Mouse (Mus musculus) forebrain, embryonic 15.5 days (tissue): ENCODE data around the gene Gm28048. TPM values are rescaled to one million over a fixed set of nuclear protein-coding genes. Genes with fewer than 3 reads are reported as not detected.
A peak's percentile ranks its signal among the peaks of the same experiment; 100 is the strongest.

ENCODE experiments used
- ATAC-seq: fragments of 200-750 bp; cut with Nextera tagmentation; replicated peaks from 2 replicates; pipeline ENCODE4 v1.8.0; 2017; ENCODE audit warnings: mild to moderate bottlenecking, moderate TSS enrichment, moderate library complexity
- H3K27ac ChIP-seq: fragments of 300-500 bp; sonication (generic); replicated peaks from 2 replicates; pipeline ENCODE4 v1.5.1; 2015; ENCODE audit warnings: mild to moderate bottlenecking, inconsistent platforms
- H3K27me3 ChIP-seq: fragments of 300-500 bp; sonication (generic); 2 replicates; pipeline ENCODE4 v1.6.1; 2015; ENCODE audit warnings: inconsistent platforms
- H3K36me3 ChIP-seq: fragments of 300-500 bp; sonication (generic); 2 replicates; pipeline ENCODE4 v1.6.1; 2015; ENCODE audit warnings: mild to moderate bottlenecking, inconsistent platforms
- H3K4me1 ChIP-seq: fragments of 300-500 bp; sonication (generic); 2 replicates; pipeline ENCODE4 v1.6.1; 2015; ENCODE audit warnings: inconsistent platforms
- H3K4me2 ChIP-seq: fragments of 300-500 bp; sonication (generic); replicated peaks from 2 replicates; pipeline ENCODE4 v1.6.1; 2015; ENCODE audit warnings: mild to moderate bottlenecking, inconsistent platforms
- H3K4me3 ChIP-seq: fragments of 300-500 bp; sonication (generic); 2 replicates; pipeline ENCODE4 v1.5.1; 2015; ENCODE audit warnings: mild to moderate bottlenecking, inconsistent platforms
- H3K9ac ChIP-seq: fragments of 300-500 bp; sonication (generic); replicated peaks from 2 replicates; pipeline ENCODE4 v1.6.1; 2015; ENCODE audit warnings: mild to moderate bottlenecking, inconsistent platforms
- H3K9me3 ChIP-seq: fragments of 300-500 bp; sonication (generic); 2 replicates; pipeline ENCODE4 v1.6.1; 2016; ENCODE audit warnings: inconsistent platforms
- WGBS: fragments of 180-500 bp; shearing (Covaris S2); methylation state at CpG from one replicate; pipeline ENCODE4 v1.1.7; 2015; ENCODE audit warnings: mixed read lengths; 5-methylcytosine and 5-hydroxymethylcytosine counted together
- polyA plus RNA-seq: library from polyadenylated mRNA; unstranded; fragments of >200 nt; fragmentation: Nextera tagmentation; extraction: Ambion mirVana; gene quantifications from 2 replicates; pipeline ENCODE4 v1.2.1, GENCODE M21; 2015

Gene Gm28048
- polyA plus RNA-seq, 1 experiment from 2014 or later, result 3.4 TPM

DNA sequence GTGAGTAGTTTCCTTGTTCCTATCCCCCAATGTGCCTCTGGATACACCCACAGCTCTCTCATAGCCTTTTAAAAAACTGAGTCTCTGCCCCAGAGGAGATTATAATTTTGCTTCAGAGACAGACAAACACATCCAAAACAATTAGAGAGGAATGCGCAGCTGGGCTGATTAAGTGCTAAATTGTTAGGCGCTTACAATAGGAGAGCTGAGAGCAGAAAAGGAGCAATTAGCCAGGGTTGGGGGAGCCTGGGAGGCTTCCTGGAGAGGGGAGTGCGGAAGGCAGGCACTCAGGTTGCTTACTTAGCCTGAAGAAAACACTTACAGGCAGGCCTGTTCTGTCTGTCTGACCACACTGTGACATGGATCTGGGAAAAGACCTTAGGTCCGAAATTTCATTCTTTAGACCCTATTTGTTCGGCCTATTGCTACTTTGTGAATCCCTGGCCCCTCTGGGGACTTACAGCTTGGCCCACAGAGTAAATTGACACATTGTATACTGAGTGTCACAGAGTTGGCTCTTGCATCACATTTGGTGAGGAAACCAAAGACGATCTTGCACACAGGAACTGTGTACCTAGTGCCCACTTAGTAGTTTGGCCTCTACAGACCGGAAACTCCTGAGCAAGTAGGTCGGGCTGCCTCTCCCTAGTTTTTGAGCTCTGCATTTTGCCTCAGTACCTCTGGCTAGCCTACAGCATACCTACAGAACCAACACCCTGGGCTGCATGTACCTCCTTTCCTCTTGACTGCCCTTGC lies 117.4 kb downstream of the Gm28048 start:
- Histone ChIP-seq H3K36me3 (no peaks in the 10 kb centered on the region), H3K27ac (0 out of 2 replicates have a peak overlapping the region, but pooled peaks have one; percentile 13), H3K27me3 (peaks cover 18% of the 10 kb centered on the region), H3K4me3 (no peak overlapping the region), H3K4me2 (no peak overlapping the region), H3K9ac (no peak overlapping the region), H3K9me3 (no peaks in the 10 kb centered on the region), H3K4me1 (peaks cover 27% of the 10 kb centered on the region)
- no peak for ATAC-seq
- WGBS, result 25% methylated on average over 8 of the region's 8 CpGs

GRCm38 (mm10) chr11:22863581-22863980 lies 118.3 kb downstream of the Gm28048 start:
- Histone ChIP-seq H3K9me3 (no peaks in the 10 kb centered on the region), H3K27ac (no peak overlapping the region), H3K4me3 (no peak overlapping the region), H3K9ac (no peak overlapping the region), H3K27me3 (peaks cover 25% of the 10 kb centered on the region), H3K36me3 (no peaks in the 10 kb centered on the region), H3K4me2 (no peak overlapping the region), H3K4me1 (peaks cover 33% of the 10 kb centered on the region)
- WGBS, result 22% methylated on average over 4 of the region's 4 CpGs
- no peak for ATAC-seq

DNA sequence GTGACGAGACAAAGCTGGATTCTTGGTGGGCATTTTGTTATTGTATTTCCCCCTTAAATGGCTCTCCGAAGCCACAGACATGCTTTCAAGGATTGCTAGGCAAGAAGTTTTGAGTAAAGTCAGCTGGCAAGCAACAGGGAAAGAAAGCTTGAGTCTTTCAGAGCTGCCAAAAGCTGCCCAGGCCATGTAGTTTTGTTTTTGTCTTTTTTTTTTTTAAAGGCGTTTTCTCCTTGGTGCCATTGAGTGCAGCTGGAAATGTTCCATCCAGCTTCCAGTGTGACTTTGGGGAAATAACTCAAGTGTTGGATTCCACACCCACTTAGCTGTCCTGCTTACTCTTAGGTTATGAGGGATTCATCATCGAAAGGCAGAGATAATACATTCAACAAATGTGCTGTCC lies 120.6 kb downstream of the Gm28048 start:
- ATAC-seq, result no peak
- 50% methylated on average over 4 of the region's 4 CpGs for WGBS
- no peak overlapping the region for H3K27ac ChIP-seq
- peaks cover 42% of the 10 kb centered on the region for H3K4me1 ChIP-seq
- H3K9me3 ChIP-seq, result no peaks in the 10 kb centered on the region
- no peak overlapping the region for H3K4me2 ChIP-seq
- H3K27me3 ChIP-seq, result peaks cover 44% of the 10 kb centered on the region
- H3K4me3 ChIP-seq, result no peak overlapping the region
- no peaks in the 10 kb centered on the region for H3K36me3 ChIP-seq
- no peak overlapping the region for H3K9ac ChIP-seq

- ATAC-seq, result no peak; the same call in 1 of the 2 replicates
- peak within 1 kb of the TSS; percentile 56 for H3K4me3 ChIP-seq
- peak within 1 kb of the TSS; percentile 100 for H3K4me2 ChIP-seq
- peaks cover 44% of the 10 kb centered on the region for H3K27me3 ChIP-seq
- H3K4me1 ChIP-seq, result peaks cover 42% of the 10 kb centered on the region
- peak within 1 kb of the TSS; percentile 47 for H3K9ac ChIP-seq
- no peak within 1 kb of the TSS for H3K27ac ChIP-seq
- H3K9me3 ChIP-seq, result no peaks in the 10 kb centered on the region
- no peaks in the 10 kb centered on the region for H3K36me3 ChIP-seq
- WGBS, result 6% methylated on average over 41 of the region's 41 CpGs
Observed at GRCm38 (mm10) chr11:22860335-22861227, 121.3 kb downstream of the Gm28048 start, which contains the start of gene B3gnt2. Gene B3gnt2 (minus strand): TSS chr11:22860961.

DNA sequence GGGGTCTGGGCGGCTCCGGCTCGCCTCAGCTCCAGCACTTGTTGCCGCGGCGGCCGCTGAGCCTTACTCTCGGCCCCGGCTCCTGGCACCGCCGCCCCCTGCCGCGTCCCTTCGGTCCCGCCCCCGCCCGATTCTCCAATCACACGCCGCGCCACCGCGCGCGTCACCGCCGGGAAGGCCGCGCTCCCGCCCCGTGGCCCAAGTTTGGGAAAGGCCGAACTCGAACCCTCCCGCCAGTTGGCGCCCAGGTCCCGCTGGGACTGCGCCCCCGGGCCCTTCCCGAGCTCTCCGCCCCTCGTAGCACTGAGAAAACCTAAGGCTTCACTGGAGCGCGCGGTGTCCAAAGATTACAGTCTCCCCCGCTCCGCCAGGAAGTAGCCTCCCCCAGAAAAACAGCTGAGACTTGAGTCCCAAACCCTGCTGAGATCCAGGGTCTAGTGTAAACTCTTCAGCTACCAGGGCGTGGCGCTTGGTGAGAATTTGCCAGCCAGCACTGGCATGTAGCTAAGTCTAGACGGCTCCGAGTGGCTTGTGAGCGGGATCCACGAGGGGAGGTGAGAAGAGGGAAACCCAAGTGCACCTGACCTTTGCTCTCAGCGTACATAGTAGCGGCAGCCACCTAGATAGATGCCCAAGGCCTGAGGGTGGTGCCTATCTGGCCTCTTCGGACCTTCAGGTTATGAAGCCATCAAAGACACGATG lies 122.1 kb downstream of the Gm28048 start:
- H3K4me3 ChIP-seq, result peak overlapping the region; percentile 56

GRCm38 (mm10) chr11:22859301-22859632 lies 122.6 kb downstream of the Gm28048 start:
- Histone ChIP-seq H3K27me3 (peaks cover 44% of the 10 kb centered on the region), H3K4me2 (peak overlapping the region; percentile 100), H3K9ac (peak overlapping the region; percentile 47), H3K27ac (no peak overlapping the region), H3K4me3 (peak overlapping the region; percentile 56), H3K9me3 (no peaks in the 10 kb centered on the region), H3K36me3 (no peaks in the 10 kb centered on the region), H3K4me1 (peaks cover 35% of the 10 kb centered on the region)
- WGBS, result 0% methylated on average over 34 of the region's 41 CpGs
- ATAC-seq, result no peak; the same call in 1 of the 2 replicates

More for the DNA sequence above, 122.1 kb downstream of the Gm28048 start:
- ATAC-seq, result peak; percentile 94
- Histone ChIP-seq H3K4me1 (peaks cover 40% of the 10 kb centered on the region), H3K27me3 (peaks cover 44% of the 10 kb centered on the region), H3K9me3 (no peaks in the 10 kb centered on the region), H3K4me2 (peak overlapping the region; percentile 100), H3K27ac (no peak overlapping the region), H3K9ac (peak overlapping the region; percentile 47), H3K36me3 (no peaks in the 10 kb centered on the region)
- under 1% methylated on average over 55 of the region's 55 CpGs for WGBS

- Histone ChIP-seq H3K9ac (peak overlapping the region; percentile 47), H3K4me1 (peaks cover 29% of the 10 kb centered on the region), H3K4me2 (peak overlapping the region; percentile 100), H3K27me3 (peaks cover 44% of the 10 kb centered on the region), H3K27ac (no peak overlapping the region), H3K4me3 (peak overlapping the region; percentile 56), H3K36me3 (no peaks in the 10 kb centered on the region), H3K9me3 (no peaks in the 10 kb centered on the region)
- WGBS, result 2% methylated on average over 50 of the region's 50 CpGs
- peak; percentile 47 for ATAC-seq
Observed at GRCm38 (mm10) chr11:22858441-22859300, 123.2 kb downstream of the Gm28048 start.

- peak overlapping the region; percentile 47; the same call in 1 of the 2 replicates for H3K9ac ChIP-seq
- WGBS, result 16% methylated on average over 25 of the region's 25 CpGs
- no peaks in the 10 kb centered on the region for H3K36me3 ChIP-seq
- H3K27me3 ChIP-seq, result peaks cover 44% of the 10 kb centered on the region
- H3K4me1 ChIP-seq, result peaks cover 26% of the 10 kb centered on the region
- peak overlapping the region; percentile 56 for H3K4me3 ChIP-seq
- ATAC-seq, result no peak
- no peaks in the 10 kb centered on the region for H3K9me3 ChIP-seq
- H3K4me2 ChIP-seq, result peak overlapping the region; percentile 100
- no peak overlapping the region for H3K27ac ChIP-seq
Observed at GRCm38 (mm10) chr11:22857705-22858440, 124.0 kb downstream of the Gm28048 start.

GRCm38 (mm10) chr11:22857106-22857704 lies 124.7 kb downstream of the Gm28048 start:
- Histone ChIP-seq H3K27ac (no peak overlapping the region), H3K36me3 (no peaks in the 10 kb centered on the region), H3K27me3 (peaks cover 44% of the 10 kb centered on the region), H3K9me3 (no peaks in the 10 kb centered on the region), H3K4me1 (peaks cover 26% of the 10 kb centered on the region), H3K9ac (no peak overlapping the region), H3K4me2 (no peak overlapping the region), H3K4me3 (peak overlapping the region; percentile 56; the same call in 1 of the 2 replicates)
- 80% methylated on average over 5 of the region's 5 CpGs for WGBS
- ATAC-seq, result no peak

- no peak overlapping the region for H3K9ac ChIP-seq
- no peaks in the 10 kb centered on the region for H3K9me3 ChIP-seq
- H3K27me3 ChIP-seq, result peaks cover 43% of the 10 kb centered on the region
- no peak overlapping the region for H3K4me3 ChIP-seq
- H3K27ac ChIP-seq, result no peak overlapping the region
- H3K4me2 ChIP-seq, result no peak overlapping the region
- H3K36me3 ChIP-seq, result no peaks in the 10 kb centered on the region
- no peak for ATAC-seq
- H3K4me1 ChIP-seq, result peaks cover 26% of the 10 kb centered on the region
- WGBS, result 77% methylated on average over 3 of the region's 3 CpGs
Observed at GRCm38 (mm10) chr11:22856371-22856965, 125.4 kb downstream of the Gm28048 start.
